Mouse (Mus musculus) spleen, embryonic (tissue): ENCODE data around the gene Fnbp1.

Experiments used
- CTCF ChIA-PET: fragments of 350-600 bp; sonication (Branson Sonifier 250); formaldehyde crosslinking; loops from one replicate; lab custom pipeline; 2022; lab: Charles Lee

Fnbp1 gene

DNA sequence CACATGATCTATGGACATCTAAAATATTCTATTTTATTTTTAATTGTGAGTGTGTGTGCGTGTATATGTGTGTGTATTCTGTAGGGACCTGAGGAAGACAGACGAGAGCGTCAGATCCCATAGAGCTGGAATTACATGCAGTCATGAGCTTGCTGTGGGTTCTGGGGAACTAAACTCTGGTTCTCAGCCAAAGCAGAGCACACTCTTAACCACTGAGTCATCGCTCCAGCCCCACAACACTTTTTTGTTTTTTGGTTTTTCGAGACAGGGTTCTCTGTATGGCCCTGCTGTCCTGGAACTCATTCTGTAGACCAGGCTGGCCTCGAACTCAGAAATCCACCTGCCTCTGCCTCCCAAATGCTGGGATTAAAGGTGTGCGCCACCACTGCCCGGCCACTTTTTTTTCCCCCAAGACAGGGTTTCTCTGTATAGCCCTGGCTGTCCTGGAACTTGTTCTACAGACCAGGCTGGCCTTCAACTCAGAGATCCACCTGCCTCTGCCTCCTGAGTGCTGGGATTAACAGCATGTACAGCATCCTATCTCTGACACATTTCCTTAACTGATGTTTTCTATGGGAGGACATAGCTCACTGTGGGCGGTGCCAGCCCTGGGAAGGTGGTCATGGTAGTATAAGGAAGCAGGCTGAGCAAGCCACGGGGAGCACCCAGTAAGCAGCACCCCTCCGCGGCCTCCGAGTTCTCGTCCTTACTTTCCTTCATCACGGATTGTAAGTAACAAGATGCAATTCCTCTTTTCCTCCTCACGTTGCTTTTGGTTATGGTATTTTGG, 65.3 kb downstream of the Fnbp1 start:
- CTCF ChIA-PET, result interaction anchor here (2.4 kb wide), 1 partner anchor 15 kb away, joined by 6 read pairs; no protein-coding TSS in a partner anchor

GRCm38 (mm10) chr2:31075836-31076235, 66.0 kb downstream of the Fnbp1 start:
- CTCF ChIA-PET, result interaction anchor here (2.4 kb wide), 1 partner anchor 14 kb away, joined by 6 read pairs; no protein-coding TSS in a partner anchor

DNA sequence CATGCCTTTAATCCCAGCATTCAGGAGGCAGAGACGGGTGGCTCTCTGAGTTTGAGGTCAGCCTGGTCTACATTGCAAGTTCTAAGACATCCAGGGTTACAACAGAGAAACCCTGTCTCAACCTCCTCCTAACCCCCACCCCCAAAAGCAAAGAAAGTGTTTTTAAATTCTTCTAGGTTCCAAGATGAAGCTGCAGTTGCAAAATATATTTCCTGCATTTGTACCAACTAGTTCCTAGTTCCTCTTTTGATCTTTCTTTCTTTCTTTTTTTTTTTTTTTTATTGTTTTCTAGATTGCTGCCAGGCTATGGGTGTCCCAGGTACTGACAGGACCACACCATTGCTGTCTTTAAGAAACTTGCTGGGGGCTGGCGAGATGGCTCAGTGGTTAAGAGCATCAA, 66.6 kb downstream of the Fnbp1 start:
- CTCF ChIA-PET, result interaction anchor here (2.4 kb wide), 1 partner anchor 13 kb away, joined by 6 read pairs; no protein-coding TSS in a partner anchor

DNA sequence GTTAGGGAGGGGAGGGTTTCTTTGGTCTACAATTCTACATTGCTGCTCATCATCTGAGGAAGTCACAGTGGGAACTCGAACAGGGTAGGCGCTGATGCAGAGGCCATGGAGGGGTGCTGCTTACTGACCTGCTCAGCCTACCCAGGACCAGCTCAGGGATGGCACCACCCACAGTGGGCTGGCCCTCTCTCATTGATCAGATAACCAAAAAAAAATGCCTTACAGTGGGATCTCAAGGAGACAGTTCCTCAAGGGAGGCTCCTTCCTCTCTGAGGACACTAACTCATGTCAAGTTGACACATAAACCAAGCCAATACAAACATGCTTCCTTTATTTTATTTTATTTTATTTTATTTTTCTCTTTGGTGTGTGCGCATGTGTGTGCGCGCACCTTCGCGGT, 72.3 kb downstream of the Fnbp1 start:
- CTCF ChIA-PET, result interaction anchor here (0.7 kb wide), 1 partner anchor 642 kb away, joined by 5 read pairs; no protein-coding TSS in a partner anchor

- CTCF ChIA-PET, result interaction anchor here (0.6 kb wide), 1 partner anchor 80 kb away, joined by 3 read pairs; no protein-coding TSS in a partner anchor
Measured at GRCm38 (mm10) chr2:31069114-31069445, 72.7 kb downstream of the Fnbp1 start.

DNA sequence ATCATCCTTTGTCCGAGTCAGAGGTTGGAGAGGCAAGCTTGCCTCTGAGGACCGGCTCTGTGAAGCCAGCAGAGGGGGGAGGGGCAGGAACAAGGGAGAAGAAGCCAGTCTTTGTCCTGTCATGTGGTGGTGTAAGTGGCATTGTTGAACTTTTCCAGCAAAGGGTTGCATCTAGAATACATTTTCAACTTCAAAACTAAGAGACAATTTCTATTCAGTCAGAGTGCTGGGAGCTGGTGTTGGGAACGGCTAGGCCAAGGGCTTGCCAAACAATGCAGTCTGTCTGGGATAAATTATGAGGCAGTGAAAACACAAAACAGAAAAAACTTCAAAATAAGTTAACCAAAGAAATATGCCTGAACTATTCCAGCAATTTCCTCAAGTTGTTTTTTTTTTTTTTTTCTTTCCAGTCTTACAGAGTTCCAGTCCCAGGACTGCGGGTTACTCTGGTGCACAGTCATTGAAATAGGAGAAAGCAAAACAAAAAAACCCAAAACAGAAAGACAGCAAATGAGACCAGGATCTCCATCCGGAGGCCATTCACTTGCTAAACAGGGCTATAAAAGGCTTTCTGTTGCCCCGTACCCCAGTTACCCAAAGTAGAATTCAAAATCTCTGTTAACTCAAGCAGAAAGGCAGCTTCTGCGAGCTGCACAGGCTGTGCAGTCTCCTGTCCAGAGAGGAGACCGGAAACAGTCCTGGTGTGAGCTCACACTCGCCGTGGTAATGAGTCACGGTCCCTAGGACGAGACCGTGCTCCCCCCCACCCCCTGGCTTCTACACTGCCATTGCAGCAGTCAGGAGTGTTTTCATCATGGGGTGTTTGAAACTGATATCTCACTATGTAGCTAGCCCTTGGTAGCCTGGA, 73.3 kb downstream of the Fnbp1 start:
- CTCF ChIA-PET, result interaction anchor here (0.6 to 0.7 kb wide), 2 partner anchors 81 to 113 kb away, joined by 3 to 5 read pairs; no protein-coding TSS in a partner anchor

- CTCF ChIA-PET, result interaction anchor here (0.6 to 0.7 kb wide), 3 partner anchors 84 to 391 kb away, joined by 3 to 6 read pairs (median 5); no protein-coding TSS in a partner anchor
Measured at GRCm38 (mm10) chr2:31067696-31068245, 74.0 kb downstream of the Fnbp1 start.

GRCm38 (mm10) chr2:31067059-31067595, 74.7 kb downstream of the Fnbp1 start:
- CTCF ChIA-PET, result interaction anchor here (0.6 to 0.7 kb wide), 2 partner anchors 84 to 392 kb away, joined by 3 to 6 read pairs; no protein-coding TSS in a partner anchor

GRCm38 (mm10) chr2:31066019-31066789, 75.6 kb downstream of the Fnbp1 start:
- CTCF ChIA-PET, result interaction anchor here (1.0 kb wide), 1 partner anchor 15 kb away, joined by 3 read pairs; no protein-coding TSS in a partner anchor

DNA sequence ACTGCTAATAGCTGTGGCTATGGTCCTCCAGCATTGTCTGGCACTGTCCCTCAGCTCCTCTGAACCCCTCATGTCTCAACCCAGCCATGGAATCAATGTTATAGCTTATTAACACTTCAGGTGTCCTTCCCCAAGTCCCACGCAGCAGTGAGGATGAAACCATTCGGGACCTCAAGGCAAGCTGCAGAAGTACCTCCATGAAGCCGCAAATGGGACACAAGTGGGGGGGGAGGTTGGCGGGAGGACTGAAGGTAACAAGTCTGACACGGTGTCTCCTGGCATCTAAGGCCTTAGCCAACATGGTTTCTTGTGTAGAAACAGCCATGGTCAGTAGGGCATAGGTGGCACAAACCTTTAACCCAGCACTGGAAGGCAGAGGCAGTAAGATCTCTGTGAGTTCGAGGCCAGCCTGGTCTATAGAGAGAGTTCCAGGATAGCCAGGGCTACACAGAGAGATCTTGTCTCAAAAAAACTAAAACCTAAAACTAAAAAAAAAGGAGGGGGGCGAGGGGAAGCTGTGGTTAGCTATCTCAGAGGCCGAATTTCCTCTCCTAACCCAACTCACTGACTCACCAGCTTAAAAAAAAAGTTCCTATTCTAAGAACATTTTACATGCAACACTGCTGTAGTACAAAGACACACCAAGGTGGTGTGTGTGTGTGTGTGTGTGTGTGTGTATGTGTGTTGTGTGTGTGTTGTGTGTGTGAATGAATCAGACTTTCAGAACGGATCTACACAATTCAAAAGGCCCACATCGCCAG, 79.8 kb downstream of the Fnbp1 start:
- CTCF ChIA-PET, result interaction anchor here (0.6 to 1.0 kb wide), 3 partner anchors 13 to 20 kb away, joined by 3 to 6 read pairs (median 5); no protein-coding TSS in a partner anchor

DNA sequence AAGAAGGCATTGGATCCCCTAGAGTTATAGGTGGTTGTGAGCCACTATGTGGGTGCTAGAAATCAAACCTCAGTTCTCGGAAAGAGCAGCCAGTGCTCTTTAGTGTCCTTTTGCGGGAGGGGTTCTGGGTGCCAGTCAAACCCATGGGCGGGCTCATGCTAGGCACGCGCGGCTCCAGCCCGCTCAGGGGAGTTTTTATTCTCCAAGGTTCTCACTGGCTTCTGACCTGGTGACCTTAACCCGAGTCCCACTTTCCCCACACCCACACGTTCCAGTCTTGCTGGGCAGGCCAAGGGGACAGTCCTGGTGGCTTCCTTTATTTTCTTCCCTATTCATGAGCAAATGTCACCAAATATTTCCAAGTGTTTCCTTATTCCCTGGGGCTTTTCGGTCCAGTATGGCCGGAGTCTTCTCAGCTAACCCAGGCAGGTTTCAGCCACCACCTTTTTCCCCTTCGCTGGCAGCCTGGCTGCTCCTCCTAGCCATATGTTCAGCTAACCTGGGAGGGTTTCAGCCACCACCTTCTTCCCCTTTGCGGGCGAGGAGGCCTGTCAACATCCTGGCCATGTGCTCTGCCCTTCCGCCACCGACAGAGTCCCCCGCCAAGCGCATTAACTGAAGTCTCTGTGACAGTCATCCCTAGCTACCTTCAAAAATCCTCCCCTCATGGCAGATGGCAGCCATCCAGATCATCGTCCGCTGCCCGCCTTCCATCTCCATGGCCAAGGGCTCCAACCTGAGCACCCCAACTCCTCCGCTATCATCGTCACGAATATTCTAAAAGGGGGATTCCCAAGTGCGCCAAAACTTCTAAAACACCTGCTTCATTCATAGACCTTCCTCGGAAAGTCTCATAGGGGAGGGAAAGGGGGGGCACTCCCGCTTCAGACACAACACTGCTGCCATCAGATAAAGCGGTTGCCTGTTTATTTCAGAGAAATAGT, 80.7 kb downstream of the Fnbp1 start:
- CTCF ChIA-PET, result interaction anchor here (0.5 to 1.0 kb wide), 4 partner anchors 14 to 44 kb away, joined by 3 to 6 read pairs (median 6); no protein-coding TSS in a partner anchor

- CTCF ChIA-PET, result interaction anchor here (0.6 kb wide), 1 partner anchor 20 kb away, joined by 3 read pairs; no protein-coding TSS in a partner anchor
Measured at GRCm38 (mm10) chr2:31060271-31060670, 81.5 kb downstream of the Fnbp1 start.

DNA sequence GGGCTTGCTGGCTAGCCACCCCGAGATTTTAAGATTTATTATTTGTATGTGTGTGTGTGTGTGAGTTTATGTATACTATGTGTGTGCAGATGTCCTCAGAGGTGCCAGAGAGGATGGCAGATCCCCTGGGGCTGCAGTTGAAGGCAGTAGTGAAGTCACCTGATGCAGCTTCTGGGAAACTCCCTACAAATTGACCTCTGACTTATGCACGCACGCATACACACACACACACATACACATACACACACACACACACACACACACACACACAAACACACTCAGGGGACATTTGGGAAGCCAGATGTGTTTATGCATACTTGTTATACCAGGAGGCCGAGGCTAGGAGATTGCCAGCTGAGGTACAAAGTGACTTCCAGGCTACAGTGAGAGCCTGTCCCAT, 83.4 kb downstream of the Fnbp1 start:
- CTCF ChIA-PET, result interaction anchor here (0.6 to 0.9 kb wide), 2 partner anchors 40 to 79 kb away, joined by 3 read pairs; no protein-coding TSS in a partner anchor

GRCm38 (mm10) chr2:31057549-31058177, 84.1 kb downstream of the Fnbp1 start:
- CTCF ChIA-PET, result interaction anchor here (0.6 kb wide), 1 partner anchor 78 kb away, joined by 3 read pairs; no protein-coding TSS in a partner anchor

- CTCF ChIA-PET, result interaction anchor here (0.5 kb wide), 1 partner anchor 94 kb away, joined by 3 read pairs; no protein-coding TSS in a partner anchor
Measured at GRCm38 (mm10) chr2:31056070-31056469, 85.7 kb downstream of the Fnbp1 start.

- CTCF ChIA-PET, result no interaction called here
Measured at GRCm38 (mm10) chr2:31053851-31054340, 87.9 kb downstream of the Fnbp1 start.

- CTCF ChIA-PET, result no interaction called here
Measured at GRCm38 (mm10) chr2:31053426-31053825, 88.4 kb downstream of the Fnbp1 start.
